Mouse (Mus musculus) midbrain, embryonic 10.5 days (tissue): ENCODE results near the gene Helq. TPM values are rescaled to one million over a fixed set of nuclear protein-coding genes. Genes with fewer than 3 reads are reported as not detected.
A peak's percentile ranks its signal among the peaks of the same experiment; 100 is the strongest.

Experiments
- DNase-seq: peaks from one replicate; pipeline ENCODE4 v3.0.0-alpha.2; 2017; ENCODE audit warnings: low spot score
- H3K27ac ChIP-seq: fragments of 300-500 bp; sonication (generic); replicated peaks from 2 replicates; pipeline ENCODE4 v1.5.1; 2016; ENCODE audit warnings: mild to moderate bottlenecking
- H3K27me3 ChIP-seq: fragments of 300-500 bp; sonication (generic); 2 replicates; pipeline ENCODE4 v1.6.1; 2016; ENCODE audit warnings: low read depth, mild to moderate bottlenecking; ENCODE audit not compliant: poor library complexity, severe bottlenecking
- H3K36me3 ChIP-seq: fragments of 300-500 bp; sonication (generic); 2 replicates; pipeline ENCODE4 v1.6.1; 2016; ENCODE audit warnings: mild to moderate bottlenecking, moderate library complexity
- H3K4me1 ChIP-seq: fragments of 300-500 bp; sonication (generic); 2 replicates; pipeline ENCODE4 v1.6.1; 2016
- H3K4me3 ChIP-seq: fragments of 300-500 bp; sonication (generic); 2 replicates; pipeline ENCODE4 v1.5.1; 2016; ENCODE audit warnings: mild to moderate bottlenecking, moderate library complexity
- H3K9me3 ChIP-seq: fragments of 300-500 bp; sonication (generic); replicated peaks from 2 replicates; pipeline ENCODE4 v1.6.1; 2016; ENCODE audit warnings: mild to moderate bottlenecking
- WGBS: fragments of 180-500 bp; shearing (Covaris S2); methylation state at CpG from one replicate; pipeline ENCODE4 v1.1.7; 2016; 5-methylcytosine and 5-hydroxymethylcytosine counted together
- polyA plus RNA-seq: library from polyadenylated mRNA; unstranded; fragments of >200 nt; fragmentation: Nextera tagmentation; extraction: Ambion mirVana; gene quantifications from 2 replicates; pipeline ENCODE4 v1.2.1, GENCODE M21; 2016

The Helq gene
- polyA plus RNA-seq, 1 experiment from 2014 or later = 23.7 TPM

DNA sequence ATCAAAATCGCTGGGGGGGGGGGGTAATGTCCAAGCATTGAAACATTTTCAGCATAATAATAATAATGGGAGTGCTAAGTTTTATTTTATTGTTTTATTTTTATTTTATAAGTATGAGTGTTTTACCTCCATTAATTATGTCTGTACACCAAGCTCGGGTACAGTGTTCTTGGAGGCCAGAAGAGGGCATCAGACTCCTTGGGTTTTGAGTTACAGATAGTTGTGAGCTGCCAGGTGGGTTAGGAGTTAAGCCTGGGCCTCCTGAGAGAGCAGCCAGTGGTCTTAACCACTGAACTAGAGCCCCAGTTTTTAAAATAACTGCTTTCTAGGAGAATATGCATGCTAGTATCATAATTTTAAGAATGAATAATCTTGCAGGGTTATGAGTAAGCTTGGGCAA is 27.6 kb upstream of the Helq start:
- no peak overlapping the region for H3K27ac ChIP-seq
- no peaks in the 10 kb centered on the region for H3K9me3 ChIP-seq
- no peak for DNase-seq
- no peak overlapping the region for H3K4me3 ChIP-seq
- H3K4me1 ChIP-seq = 0 out of 2 replicates have a peak, but pooled peaks cover 2% of the 10 kb centered on the region
- H3K27me3 ChIP-seq = no peaks in the 10 kb centered on the region
- H3K36me3 ChIP-seq = no peaks in the 10 kb centered on the region
- WGBS = 19% methylated on average over 2 of the region's 2 CpGs

DNA sequence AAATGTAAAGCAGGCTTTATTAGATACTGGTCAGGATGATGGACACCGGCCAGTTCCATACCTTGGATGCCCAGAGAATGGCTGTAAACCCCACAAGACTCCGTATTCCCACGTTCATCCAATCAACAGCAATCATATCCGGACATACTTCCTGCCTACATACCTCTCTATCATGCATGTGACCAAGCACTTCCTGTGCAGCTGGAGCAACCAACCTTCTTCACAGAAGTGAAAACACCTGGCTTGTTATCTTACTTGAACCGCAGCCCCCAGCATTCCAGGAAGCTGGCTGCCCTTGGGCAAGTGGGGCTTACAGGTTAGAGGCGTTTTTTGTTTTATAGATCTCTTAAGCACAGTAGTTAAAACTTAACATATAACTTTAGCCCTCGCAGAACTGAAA is 24.4 kb upstream of the Helq start:
- no peak overlapping the region for H3K4me3 ChIP-seq
- peaks cover 15% of the 10 kb centered on the region for H3K4me1 ChIP-seq
- H3K9me3 ChIP-seq = no peaks in the 10 kb centered on the region
- no peaks in the 10 kb centered on the region for H3K27me3 ChIP-seq
- 83% methylated on average over 7 of the region's 7 CpGs for WGBS
- H3K36me3 ChIP-seq = peaks cover 3% of the 10 kb centered on the region
- no peak overlapping the region for H3K27ac ChIP-seq
- no peak for DNase-seq

DNA sequence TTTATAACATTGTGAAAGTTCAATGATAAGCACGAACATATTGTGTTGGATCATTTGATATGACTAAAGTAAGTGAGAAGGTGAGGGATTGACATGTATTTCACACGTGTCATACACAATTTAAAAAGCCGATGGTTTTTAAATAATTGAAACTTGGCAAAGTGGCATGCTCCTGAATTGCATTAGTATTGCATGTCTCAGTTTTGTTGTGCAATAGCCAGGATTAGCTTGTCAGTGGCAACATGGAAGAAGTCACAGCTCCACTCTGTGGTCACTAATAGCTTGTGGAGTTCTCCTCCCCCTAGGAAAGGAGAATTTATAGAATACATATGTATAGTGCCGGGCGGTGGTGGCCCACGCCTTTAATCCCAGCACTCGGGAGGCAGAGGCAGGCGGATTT is 23.0 kb upstream of the Helq start:
- Histone ChIP-seq H3K4me3 (peak overlapping the region; percentile 92), H3K36me3 (peaks cover 16% of the 10 kb centered on the region), H3K27ac (no peak overlapping the region), H3K27me3 (no peaks in the 10 kb centered on the region), H3K4me1 (peaks cover 15% of the 10 kb centered on the region), H3K9me3 (no peaks in the 10 kb centered on the region)
- DNase-seq = no peak
- 89% methylated on average over 8 of the region's 8 CpGs for WGBS

DNA sequence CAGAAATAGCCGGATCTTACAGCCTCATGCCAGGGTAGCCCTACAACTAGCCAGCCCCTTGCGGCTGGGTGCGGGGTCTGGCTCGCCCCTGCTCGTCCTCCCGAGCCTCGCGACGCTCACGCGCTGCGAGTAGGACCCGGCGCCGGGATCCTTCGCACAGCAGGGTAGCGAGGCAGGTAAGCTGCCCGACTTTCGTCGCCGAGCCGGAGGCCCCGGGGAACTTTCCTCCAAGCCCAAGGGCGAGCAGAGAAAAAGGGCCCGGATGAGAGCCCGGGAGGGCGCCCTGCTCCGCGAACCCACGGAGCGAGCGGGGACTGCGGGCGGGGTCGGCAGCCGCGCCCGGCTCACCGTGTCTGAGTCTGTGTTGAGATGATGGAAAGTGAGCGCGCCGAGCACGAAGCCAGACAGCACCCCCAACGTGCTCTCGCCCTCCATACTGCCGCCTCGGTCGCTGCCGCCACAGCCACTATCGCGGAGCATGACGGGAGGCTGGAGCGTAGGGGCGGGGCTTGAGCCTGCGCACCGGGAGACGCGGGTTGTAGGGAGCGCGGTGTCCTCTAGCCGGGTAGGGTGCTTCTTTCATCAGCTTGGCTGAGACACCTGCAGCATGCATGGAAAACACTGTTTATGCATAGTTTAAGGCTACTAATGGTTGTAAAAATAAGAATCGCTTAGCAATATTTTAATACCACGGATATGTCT is 22.2 kb upstream of the Helq start, which contains the start of gene Abraxas1:
TSS of gene Abraxas1 (minus strand) at position 483 of the 702 bp plus-strand sequence.
- peaks cover 24% of the 10 kb centered on the region for H3K36me3 ChIP-seq
- peak within 1 kb of the TSS; percentile 92 for H3K4me3 ChIP-seq

DNA sequence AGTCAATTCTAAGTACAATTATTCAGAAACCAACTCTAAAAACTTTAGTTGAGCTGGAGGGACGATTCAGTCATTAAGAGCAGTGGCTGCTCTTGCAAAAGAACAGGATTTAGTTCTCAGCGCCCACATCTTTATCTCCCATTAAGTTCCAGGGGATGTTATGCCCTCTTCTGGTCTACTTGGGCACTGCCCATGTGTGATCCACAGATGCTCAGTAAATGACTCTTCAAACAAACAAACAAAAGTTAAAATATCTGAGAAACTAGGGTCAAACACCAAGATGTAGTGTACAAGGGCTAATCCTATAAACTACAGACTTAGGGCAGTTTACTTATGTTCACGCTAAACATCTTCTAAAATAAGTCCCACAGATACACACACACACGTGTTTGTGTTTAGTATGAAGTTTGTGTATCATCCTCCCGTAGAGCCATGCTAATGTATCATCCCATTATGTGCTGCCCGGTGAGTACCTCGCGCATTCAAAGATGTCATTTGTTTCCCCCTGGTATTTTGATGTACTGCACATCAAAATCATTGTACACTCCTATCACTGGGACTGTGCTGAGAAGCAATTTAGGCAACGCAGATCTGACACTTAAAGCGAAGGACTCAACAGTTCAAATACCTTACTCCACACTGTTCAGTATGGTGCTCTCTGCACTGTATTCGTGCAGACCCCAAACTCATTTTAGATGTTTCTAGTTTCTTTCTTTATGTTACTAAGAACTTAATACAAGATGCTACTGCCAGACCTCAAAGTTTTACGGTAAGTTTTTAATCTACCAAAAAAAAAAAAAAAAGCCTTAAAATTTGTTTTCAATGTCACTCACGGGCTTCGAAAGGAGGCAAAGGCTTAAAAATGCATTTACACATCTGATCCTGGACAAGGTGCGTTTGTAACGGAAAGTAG is 21.4 kb upstream of the Helq start:
- peak overlapping the region; percentile 98 for H3K27ac ChIP-seq
- WGBS = 32% methylated on average over 16 of the region's 16 CpGs
- peaks cover 30% of the 10 kb centered on the region for H3K36me3 ChIP-seq
- H3K27me3 ChIP-seq = no peaks in the 10 kb centered on the region
- no peaks in the 10 kb centered on the region for H3K9me3 ChIP-seq
- DNase-seq = no peak
- peak overlapping the region; percentile 92 for H3K4me3 ChIP-seq
- peaks cover 15% of the 10 kb centered on the region for H3K4me1 ChIP-seq

More for the DNA sequence above, 22.2 kb upstream of the Helq start, which contains the start of gene Abraxas1:
- H3K27ac ChIP-seq = peak within 1 kb of the TSS; percentile 98
- H3K4me1 ChIP-seq = peaks cover 15% of the 10 kb centered on the region
- DNase-seq = peak; percentile 86
- H3K27me3 ChIP-seq = no peaks in the 10 kb centered on the region
- under 1% methylated on average over 63 of the region's 63 CpGs for WGBS
- no peaks in the 10 kb centered on the region for H3K9me3 ChIP-seq

DNA sequence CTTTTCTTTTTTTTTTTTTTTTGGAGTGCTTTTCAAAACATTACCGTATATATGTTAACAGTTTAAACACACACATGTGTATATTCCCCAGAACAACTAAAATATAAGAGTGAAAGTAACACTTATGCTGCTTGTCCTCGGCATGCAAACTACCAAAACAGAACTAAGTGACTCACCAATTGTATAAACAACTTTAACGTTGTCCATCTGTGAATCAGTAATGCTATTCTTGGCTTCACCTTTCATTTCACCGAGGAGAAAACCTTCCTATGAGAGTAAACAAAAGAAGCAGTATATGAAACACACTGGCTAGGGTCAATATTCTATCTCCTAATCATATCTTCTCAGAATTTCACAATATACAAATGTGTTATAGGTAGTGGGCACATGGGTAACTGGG is 19.9 kb upstream of the Helq start:
- Histone ChIP-seq H3K36me3 (peaks cover 43% of the 10 kb centered on the region), H3K27me3 (no peaks in the 10 kb centered on the region), H3K27ac (no peak overlapping the region), H3K4me3 (no peak overlapping the region), H3K9me3 (no peaks in the 10 kb centered on the region), H3K4me1 (peaks cover 15% of the 10 kb centered on the region)
- DNase-seq = no peak
- WGBS = 89% methylated on average over 4 of the region's 4 CpGs

DNA sequence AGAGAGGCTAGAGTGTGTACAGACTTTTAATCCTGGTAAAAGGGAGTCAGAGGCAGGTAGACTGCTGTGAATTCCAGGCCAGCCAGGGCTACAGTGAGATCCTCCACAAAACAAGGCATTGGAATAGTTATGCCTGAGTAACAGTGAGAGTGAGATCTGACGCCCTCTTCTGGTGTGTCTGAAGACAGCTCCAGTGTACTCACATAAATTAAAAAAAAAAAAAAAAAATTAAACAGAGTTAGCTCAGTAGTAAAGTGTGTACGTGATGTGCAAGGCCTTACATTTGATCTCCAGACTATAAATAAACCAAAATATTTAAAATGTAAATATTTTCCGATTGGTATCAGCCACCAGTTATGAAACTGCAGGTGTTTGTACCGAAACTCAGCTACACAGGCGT is 4.3 kb downstream of the Helq start:
- Histone ChIP-seq H3K27me3 (no peaks in the 10 kb centered on the region), H3K27ac (no peak overlapping the region), H3K36me3 (peaks cover 77% of the 10 kb centered on the region), H3K4me3 (no peak overlapping the region), H3K9me3 (no peaks in the 10 kb centered on the region), H3K4me1 (peaks cover 16% of the 10 kb centered on the region)
- WGBS = 86% methylated on average over 5 of the region's 5 CpGs
- no peak for DNase-seq

DNA sequence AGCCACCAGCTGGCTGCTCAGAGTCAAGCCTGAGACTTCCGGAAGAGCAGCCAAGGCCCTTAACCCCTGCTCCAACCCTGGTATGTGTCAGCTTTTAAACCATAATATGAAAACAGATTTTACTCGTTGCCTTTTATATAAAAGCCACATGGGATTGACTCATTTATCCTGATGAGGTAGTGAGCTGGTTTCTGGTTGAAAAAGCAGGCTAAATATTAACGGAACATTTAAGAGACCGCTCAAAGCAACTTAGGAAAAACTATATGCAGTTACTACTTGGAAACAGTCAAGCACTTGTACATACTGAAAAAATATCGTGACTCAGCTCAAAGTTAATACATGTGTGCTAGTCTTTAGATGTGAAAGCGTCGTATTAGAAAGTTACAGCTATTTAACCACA is 6.1 kb downstream of the Helq start:
- 92% methylated on average over 7 of the region's 7 CpGs for WGBS
- Histone ChIP-seq H3K36me3 (peaks cover 95% of the 10 kb centered on the region), H3K4me3 (no peak overlapping the region), H3K4me1 (peaks cover 3% of the 10 kb centered on the region), H3K27ac (no peak overlapping the region), H3K9me3 (no peaks in the 10 kb centered on the region), H3K27me3 (no peaks in the 10 kb centered on the region)
- no peak for DNase-seq

DNA sequence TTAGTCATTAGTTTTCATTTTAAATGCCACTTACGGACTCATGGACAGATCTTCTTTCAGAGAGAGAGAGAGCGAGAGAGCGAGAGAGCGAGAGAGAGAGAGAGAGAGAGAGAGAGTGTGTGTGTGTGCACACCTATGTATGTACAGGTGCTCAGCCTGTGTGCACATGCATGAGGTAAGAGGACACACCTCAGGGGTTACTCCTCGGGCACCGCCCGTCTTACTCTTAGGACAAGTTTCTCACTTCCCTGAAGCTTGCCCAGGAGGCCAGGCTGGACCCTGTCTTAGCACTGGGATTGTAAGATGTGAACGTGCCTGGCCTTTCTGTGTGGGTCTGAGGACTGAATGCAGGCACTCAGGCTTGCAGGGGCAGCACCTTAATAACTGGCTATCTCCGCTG is 10.9 kb downstream of the Helq start:
- Histone ChIP-seq H3K4me1 (no peaks in the 10 kb centered on the region), H3K9me3 (no peaks in the 10 kb centered on the region), H3K27me3 (no peaks in the 10 kb centered on the region), H3K36me3 (peaks cover 99% of the 10 kb centered on the region), H3K27ac (no peak overlapping the region), H3K4me3 (no peak overlapping the region)
- 92% methylated on average over 9 of the region's 9 CpGs for WGBS
- DNase-seq = no peak

DNA sequence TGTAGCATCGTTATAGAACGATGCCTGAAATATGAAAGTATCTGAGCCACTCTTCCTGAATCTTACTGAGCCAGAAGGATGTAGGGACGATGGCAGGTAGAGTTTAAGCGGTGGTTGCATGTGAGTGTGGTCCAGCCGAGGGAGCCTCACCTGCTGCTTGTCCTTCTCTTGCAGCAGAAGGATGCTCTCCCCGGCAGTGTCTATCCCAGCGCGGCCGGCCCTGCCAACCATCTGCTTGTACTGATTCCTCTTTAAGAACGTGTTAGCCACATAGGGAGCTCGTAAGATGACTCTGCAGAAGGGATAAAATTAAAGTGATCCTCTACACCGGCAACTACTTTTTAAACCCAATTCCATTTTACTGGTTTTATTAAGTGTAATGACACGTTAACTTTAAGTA is 19.4 kb downstream of the Helq start:
- 95% methylated on average over 13 of the region's 13 CpGs for WGBS
- H3K36me3 ChIP-seq = peaks cover 99% of the 10 kb centered on the region

DNA sequence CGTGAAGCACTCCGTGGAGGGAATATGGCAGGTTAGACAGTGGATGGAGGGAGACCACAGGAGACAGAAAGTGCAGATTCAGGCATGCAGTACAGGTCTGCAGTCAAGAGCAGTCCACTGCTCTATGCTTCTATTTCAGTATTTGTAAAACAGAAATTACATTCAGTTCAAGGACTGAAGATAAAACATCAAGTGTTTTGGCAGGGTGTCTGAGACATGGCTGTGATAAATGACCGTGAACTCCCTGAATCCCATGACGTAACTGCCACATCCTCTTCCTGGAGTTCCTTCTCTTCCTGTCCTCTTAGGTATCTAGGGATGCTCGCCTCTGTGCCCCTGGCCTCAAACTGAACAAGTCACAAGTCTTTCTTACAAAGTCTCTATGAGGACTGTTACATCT is 21.5 kb downstream of the Helq start:
- Histone ChIP-seq H3K27ac (no peak overlapping the region), H3K4me3 (no peak overlapping the region), H3K36me3 (peaks cover 99% of the 10 kb centered on the region), H3K9me3 (no peaks in the 10 kb centered on the region), H3K27me3 (no peaks in the 10 kb centered on the region), H3K4me1 (no peaks in the 10 kb centered on the region)
- DNase-seq = no peak
- 93% methylated on average over 5 of the region's 5 CpGs for WGBS

More for the DNA sequence above, 19.4 kb downstream of the Helq start:
- Histone ChIP-seq H3K27ac (no peak overlapping the region), H3K9me3 (no peaks in the 10 kb centered on the region), H3K27me3 (no peaks in the 10 kb centered on the region), H3K4me1 (no peaks in the 10 kb centered on the region), H3K4me3 (no peak overlapping the region)
- no peak for DNase-seq

DNA sequence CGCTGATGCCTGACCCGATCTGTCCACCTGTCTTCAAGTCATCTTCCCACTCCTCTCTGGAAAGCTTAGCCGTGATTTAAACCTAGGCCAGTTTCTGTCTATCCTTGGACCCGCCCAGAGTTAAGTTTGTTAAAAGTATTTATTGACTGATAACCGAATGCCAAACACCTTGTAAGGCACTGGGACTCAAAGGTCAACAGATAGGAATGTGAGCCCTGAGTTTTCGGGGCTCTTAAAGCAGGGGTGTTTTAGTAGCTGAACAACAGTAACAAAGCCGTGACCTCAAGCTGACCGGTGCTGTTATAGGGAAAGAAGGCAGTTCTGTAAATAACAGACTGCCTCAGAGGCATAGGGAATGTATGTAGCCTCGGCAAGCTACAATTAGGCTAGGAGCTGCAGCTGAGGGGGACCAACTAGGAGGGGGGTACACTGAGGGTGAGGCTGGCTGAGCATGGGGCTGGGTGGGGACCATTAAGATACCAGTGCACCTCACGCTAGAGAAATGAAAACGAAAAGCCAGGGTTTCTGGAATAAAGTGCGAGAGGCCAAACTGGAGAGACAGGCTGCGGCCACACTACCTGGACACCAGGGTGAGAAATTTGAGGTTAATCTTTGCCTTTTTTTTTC is 22.5 kb downstream of the Helq start:
- 93% methylated on average over 13 of the region's 13 CpGs for WGBS
- Histone ChIP-seq H3K36me3 (peaks cover 99% of the 10 kb centered on the region), H3K9me3 (no peaks in the 10 kb centered on the region), H3K4me3 (no peak overlapping the region), H3K27ac (no peak overlapping the region), H3K27me3 (no peaks in the 10 kb centered on the region), H3K4me1 (no peaks in the 10 kb centered on the region)
- DNase-seq = no peak
